Mouse (Mus musculus) CH12.LX (cell line): ENCODE measurements around the gene Ccl26. TPM values are rescaled to one million over a fixed set of nuclear protein-coding genes. Genes with fewer than 3 reads are reported as not detected.

ENCODE experiments used
- DNase-seq: peaks from one replicate; pipeline ENCODE4 v3.0.0-alpha.2; 2013; ENCODE audit errors: extremely low read depth
- H3K27ac ChIP-seq: 2 replicates; pipeline ENCODE4 v1.5.1; 2012; ENCODE audit warnings: low read depth, mild to moderate bottlenecking, control low read depth, moderate library complexity; ENCODE audit not compliant: insufficient read depth
- H3K27me3 ChIP-seq: replicated peaks from 2 replicates; pipeline ENCODE3; 2012; ENCODE audit warnings: inconsistent platforms
- H3K36me3 ChIP-seq, 2 experiments: replicated peaks in 1 of 2; 2 replicates each; pipeline versions ENCODE3 to v1.6.1; 2012; ENCODE audit warnings: inconsistent platforms in 1 of 2, low read length in 1 of 2, mild to moderate bottlenecking in 1 of 2, mixed read lengths in 1 of 2, moderate library complexity in 1 of 2; ENCODE audit not compliant: control insufficient read depth in 1 of 2, insufficient read depth in 1 of 2
- H3K4me1 ChIP-seq, 2 experiments: 2 replicates each; pipeline ENCODE4 v1.6.1; 2012; ENCODE audit warnings: inconsistent platforms in 1 of 2, moderate library complexity in 1 of 2; ENCODE audit not compliant: insufficient read depth in 2 of 2, control insufficient read depth in 1 of 2
- H3K4me2 ChIP-seq: 2 replicates; pipeline ENCODE4 v1.6.1; 2012; ENCODE audit warnings: low read depth, mild to moderate bottlenecking, control low read depth; ENCODE audit not compliant: poor library complexity, insufficient read depth, severe bottlenecking
- H3K4me3 ChIP-seq, 3 experiments: fragments of 150-350 bp in 1 of 3; sonication (generic) in 1 of 3; replicated peaks in 1 of 3; 2 replicates each; pipeline versions ENCODE3 to v1.5.1; 2011 to 2012; ENCODE audit warnings: low read depth in 2 of 3, low read length in 2 of 3, mild to moderate bottlenecking in 2 of 3, moderate library complexity in 2 of 3, control low read depth in 1 of 3, improper control_type of control experiment in 1 of 3, inconsistent platforms in 1 of 3, mixed read lengths in 1 of 3; ENCODE audit not compliant: poor library complexity in 1 of 3
- H3K79me2 ChIP-seq: replicated peaks from 2 replicates; pipeline ENCODE4 v1.6.1; 2012; ENCODE audit warnings: mild to moderate bottlenecking, moderate library complexity; ENCODE audit not compliant: control insufficient read depth, poor library complexity, insufficient read depth, severe bottlenecking; ENCODE audit errors: extremely low read depth
- H3K9ac ChIP-seq: 2 replicates; pipeline ENCODE4 v1.6.1; 2012; ENCODE audit warnings: low read depth, mild to moderate bottlenecking, control low read depth, moderate library complexity; ENCODE audit not compliant: insufficient read depth
- H3K9me3 ChIP-seq: replicated peaks from 2 replicates; pipeline ENCODE3; 2012; ENCODE audit warnings: low read length, inconsistent platforms, mixed read lengths
- BHLHE40 ChIP-seq: IDR thresholded peaks from 2 replicates; pipeline ENCODE4 v1.6.1; 2011; ENCODE audit warnings: mild to moderate bottlenecking, low read depth, low read length, improper control_type of control experiment
- CTCF ChIP-seq, 2 experiments: IDR thresholded peaks in 1 of 2; conservative IDR thresholded peaks in 1 of 2; 2 replicates each; pipeline ENCODE4 v1.5.1; 2011 to 2012; ENCODE audit warnings: low read depth in 2 of 2, low read length in 2 of 2, improper control_type of control experiment in 1 of 2, inconsistent platforms in 1 of 2, mild to moderate bottlenecking in 1 of 2, moderate library complexity in 1 of 2
- ETS1 ChIP-seq: conservative IDR thresholded peaks from 2 replicates; pipeline ENCODE4 v1.6.1; 2012; ENCODE audit warnings: low read depth, mild to moderate bottlenecking, inconsistent platforms, low read length, improper control_type of control experiment, moderate library complexity
- GABPA ChIP-seq: IDR thresholded peaks from 2 replicates; pipeline ENCODE4 v1.6.1; 2012; ENCODE audit warnings: low read depth, low read length, improper control_type of control experiment, inconsistent platforms; ENCODE audit not compliant: insufficient replicate concordance
- JUN ChIP-seq: IDR thresholded peaks from 2 replicates; pipeline ENCODE4 v1.6.1; 2011; ENCODE audit warnings: low read depth, mild to moderate bottlenecking, low read length, improper control_type of control experiment, moderate library complexity; ENCODE audit not compliant: insufficient read depth
- JUND ChIP-seq: conservative IDR thresholded peaks from 2 replicates; pipeline ENCODE4 v1.6.1; 2011; ENCODE audit warnings: low read depth, low read length, improper control_type of control experiment
- KAT2A ChIP-seq: IDR thresholded peaks from 2 replicates; pipeline ENCODE4 v1.6.1; 2012; ENCODE audit warnings: low read length, improper control_type of control experiment, inconsistent platforms; ENCODE audit not compliant: insufficient replicate concordance
- MAFK ChIP-seq: IDR thresholded peaks from 2 replicates; pipeline ENCODE4 v1.6.1; 2011; ENCODE audit warnings: low read length, improper control_type of control experiment; ENCODE audit not compliant: insufficient replicate concordance
- MAX ChIP-seq: IDR thresholded peaks from 2 replicates; pipeline ENCODE4 v1.6.1; 2011; ENCODE audit warnings: low read length, improper control_type of control experiment
- NRF1 ChIP-seq: IDR thresholded peaks from 2 replicates; pipeline ENCODE4 v1.6.1; 2014; ENCODE audit warnings: low read depth, mild to moderate bottlenecking, inconsistent platforms, low read length, improper control_type of control experiment, moderate library complexity
- POLR2A ChIP-seq: IDR thresholded peaks from 2 replicates; pipeline ENCODE4 v1.6.1; 2011; ENCODE audit warnings: low read depth, mild to moderate bottlenecking, improper control_type of control experiment, low read length
- POLR2AphosphoS2 ChIP-seq: IDR thresholded peaks from 2 replicates; pipeline ENCODE4 v1.6.1; 2011; ENCODE audit warnings: low read depth, low read length, improper control_type of control experiment
- SMC3 ChIP-seq: IDR thresholded peaks from 2 replicates; pipeline ENCODE4 v1.6.1; 2011; ENCODE audit warnings: low read depth, low read length, improper control_type of control experiment
- TCF12 ChIP-seq: IDR thresholded peaks from 2 replicates; pipeline ENCODE4 v1.6.1; 2014; ENCODE audit warnings: low read depth, mild to moderate bottlenecking, inconsistent platforms, low read length, improper control_type of control experiment
- ZMIZ1 ChIP-seq: IDR thresholded peaks from 2 replicates; pipeline ENCODE4 v1.6.1; 2012; ENCODE audit warnings: low read depth, mild to moderate bottlenecking, inconsistent platforms, low read length, improper control_type of control experiment
- ZNF384 ChIP-seq: IDR thresholded peaks from 2 replicates; pipeline ENCODE4 v1.6.1; 2012; ENCODE audit warnings: low read depth, low read length, improper control_type of control experiment, inconsistent platforms
- dilution Hi-C: fragments of 300-500 bp; cut with MboI; formaldehyde crosslinking; loops from 2 replicates; pipeline ENCODE4 v1.14.3; 2020; ENCODE audit warnings: low sequenced_read_pairs; ENCODE audit not compliant: extremely low pct_unique_long_range_greater_than_20kb, extremely low pct_ligation_motif_present
- in situ Hi-C: fragments of 300-500 bp; cut with MboI; formaldehyde crosslinking; loops from 3 replicates; pipeline ENCODE4 v1.14.3; 2019; ENCODE audit warnings: low sequenced_read_pairs, low pct_ligation_motif_present, low pct_unique_long_range_greater_than_20kb, mixed read lengths
- polyA plus RNA-seq: library from polyadenylated mRNA; unstranded; fragments of >175 nt; gene quantifications from 2 replicates; pipeline ENCODE4 v1.2.1, GENCODE M21; 2012; ENCODE audit warnings: low read depth; ENCODE audit not compliant: insufficient read length
- total RNA-seq, 2 experiments: library from RNA; depleted of rRNA; stranded (reverse); fragments of 300-350 nt in 1 of 2; fragments of >200 nt in 1 of 2; gene quantifications; 2 replicates each; pipeline ENCODE4 v1.2.3; 2012 to 2014

Ccl26 gene
- total and polyA plus RNA-seq, 3 experiments: not detected

DNA sequence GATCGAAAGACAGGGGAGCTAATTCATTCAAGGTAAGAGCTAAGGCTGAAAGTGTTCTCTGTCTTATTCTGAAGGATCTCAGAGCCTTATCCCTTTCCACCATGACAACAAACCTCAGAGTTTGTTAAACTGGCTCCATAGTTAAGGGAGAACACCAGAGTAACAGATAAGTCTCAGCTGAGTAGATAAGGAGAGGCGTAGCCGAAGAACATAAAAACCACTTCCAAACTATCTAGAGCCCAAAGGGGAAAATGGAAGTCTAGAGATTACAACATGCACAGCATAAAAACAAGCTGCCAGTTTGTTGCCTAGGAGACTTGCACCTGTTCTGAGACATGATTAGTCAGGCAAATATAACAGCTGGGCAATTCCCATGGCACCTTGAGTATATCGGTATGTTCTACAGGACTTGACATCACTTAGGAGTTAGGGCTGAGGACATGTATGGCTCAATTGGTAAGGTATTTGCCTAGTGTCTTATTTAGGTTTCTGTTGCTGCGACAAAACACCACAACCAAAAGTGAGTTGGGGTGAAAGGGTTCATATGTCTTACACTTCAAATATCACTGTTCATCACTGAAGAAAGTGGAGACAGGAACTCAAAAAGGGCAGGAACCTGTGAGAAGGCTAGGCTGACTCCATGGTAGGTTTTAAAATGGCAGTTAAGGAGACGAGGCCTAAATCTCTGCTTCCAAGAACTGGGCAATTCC lies 4.3 kb upstream of the Ccl26 start (continued):
- TF ChIP-seq GABPA (no peak), NRF1 (no peak)

GRCm38 (mm10) chr5:135557671-135558070 lies 5.7 kb downstream of the Ccl26 start:
- TF ChIP-seq CTCF (conservative IDR thresholded peaks at IDR 0.05 in 1 of 2, IDR thresholded peaks at IDR 0.05 in 1 of 2; ENCODE audit: low read depth in 2 of 2, low read length in 2 of 2): no peak
- TF ChIP-seq SMC3: no peak
- no peak for TF ChIP-seq ZNF384
- DNase-seq: no peak
- no peaks in the 10 kb centered on the region for H3K9me3 ChIP-seq
- in situ Hi-C loops: loop anchor here (10.0 kb wide), 1 partner anchor 57 kb away; no protein-coding TSS in a partner anchor
- no peak overlapping the region for H3K9ac ChIP-seq
- dilution Hi-C loops: no loop called here
- H3K4me2 ChIP-seq: no peak overlapping the region
- no peak overlapping the region for H3K4me3 ChIP-seq
- no peaks in the 10 kb centered on the region for H3K36me3 ChIP-seq
- H3K27ac ChIP-seq: no peak overlapping the region
- no peaks in the 10 kb centered on the region for H3K27me3 ChIP-seq
- H3K4me1 ChIP-seq: peaks cover 8 to 40% of the 10 kb centered on the region in 2 experiments
- H3K79me2 ChIP-seq: no peaks in the 10 kb centered on the region

DNA sequence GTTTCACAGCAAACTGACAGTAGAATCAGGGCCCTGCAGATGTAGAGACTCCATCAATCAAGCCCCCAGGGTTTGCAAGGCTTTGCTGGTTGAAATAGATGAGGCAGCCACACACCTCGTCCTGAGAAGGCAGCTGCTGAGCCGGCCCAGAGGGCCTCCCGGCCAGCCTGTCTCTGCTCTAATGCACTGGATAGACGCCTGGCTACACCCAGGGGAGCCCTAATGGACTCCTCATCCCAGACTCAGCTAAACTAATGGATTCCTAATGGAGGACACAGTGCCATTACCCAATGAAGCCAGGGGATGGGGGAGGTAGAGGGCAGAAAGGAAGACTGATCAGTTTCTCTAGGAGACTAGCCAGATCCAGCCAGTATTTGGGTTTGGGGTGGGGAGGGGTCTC lies 6.3 kb downstream of the Ccl26 start:
- Histone ChIP-seq H3K27ac (no peak overlapping the region), H3K9ac (no peak overlapping the region), H3K36me3 (no peaks in the 10 kb centered on the region), H3K9me3 (no peaks in the 10 kb centered on the region), H3K79me2 (no peaks in the 10 kb centered on the region), H3K4me3 (no peak overlapping the region), H3K4me1 (peaks cover 8 to 42% of the 10 kb centered on the region in 2 experiments), H3K27me3 (no peaks in the 10 kb centered on the region), H3K4me2 (no peak overlapping the region)
- TF ChIP-seq ETS1: no peak
- TF ChIP-seq BHLHE40: no peak
- TF ChIP-seq POLR2A: no peak
- no peak for TF ChIP-seq MAX
- TF ChIP-seq MAFK: no peak
- no peak for TF ChIP-seq JUND
- TF ChIP-seq TCF12: no peak
- no peak for TF ChIP-seq KAT2A
- TF ChIP-seq POLR2AphosphoS2: no peak
- TF ChIP-seq ZMIZ1: no peak
- TF ChIP-seq JUN: no peak
- in situ Hi-C loops: loop anchor here (10.0 kb wide), 1 partner anchor 58 kb away; no protein-coding TSS in a partner anchor
- no peak for DNase-seq
- dilution Hi-C loops: no loop called here
